Mouse (Mus musculus) kidney, postnatal 4 days (tissue): ENCODE data around the gene Slc2a10.
A peak's percentile ranks its signal among the peaks of the same experiment; 100 is the strongest.
"Not testable (repeated sequence)": the region's sequence is repeated elsewhere in the genome, so short reads cannot be mapped to it uniquely, and the experiment has no call there.

Source experiments
- DNase-seq, 2 experiments: peaks; one replicate each; pipeline ENCODE4 v3.0.0; 2021; ENCODE audit warnings: mixed read lengths in 2 of 2

Slc2a10 gene

DNA sequence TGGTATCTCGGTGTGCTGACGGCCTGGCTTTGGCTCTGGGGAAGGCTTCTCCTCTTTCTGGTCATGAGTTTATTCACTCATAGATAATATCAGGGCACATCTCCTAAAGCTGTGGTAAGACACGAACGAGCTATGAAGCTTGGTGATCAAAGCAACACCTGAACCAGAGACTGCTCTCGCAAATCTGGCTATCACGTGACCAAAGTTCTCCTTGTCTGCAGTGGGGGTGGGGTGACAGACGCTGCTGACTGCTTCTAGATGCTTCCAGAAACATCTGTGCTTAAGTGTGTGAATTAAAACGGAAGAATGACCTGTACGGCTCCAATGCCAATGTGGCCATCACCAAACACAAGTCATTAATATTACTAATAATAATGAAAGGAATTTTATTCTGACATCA is 6.1 kb downstream of the Slc2a10 start:
- no peak for DNase-seq

GRCm38 (mm10) chr2:165510466-165510865 is 6.9 kb downstream of the Slc2a10 start:
- no peak for DNase-seq

DNA sequence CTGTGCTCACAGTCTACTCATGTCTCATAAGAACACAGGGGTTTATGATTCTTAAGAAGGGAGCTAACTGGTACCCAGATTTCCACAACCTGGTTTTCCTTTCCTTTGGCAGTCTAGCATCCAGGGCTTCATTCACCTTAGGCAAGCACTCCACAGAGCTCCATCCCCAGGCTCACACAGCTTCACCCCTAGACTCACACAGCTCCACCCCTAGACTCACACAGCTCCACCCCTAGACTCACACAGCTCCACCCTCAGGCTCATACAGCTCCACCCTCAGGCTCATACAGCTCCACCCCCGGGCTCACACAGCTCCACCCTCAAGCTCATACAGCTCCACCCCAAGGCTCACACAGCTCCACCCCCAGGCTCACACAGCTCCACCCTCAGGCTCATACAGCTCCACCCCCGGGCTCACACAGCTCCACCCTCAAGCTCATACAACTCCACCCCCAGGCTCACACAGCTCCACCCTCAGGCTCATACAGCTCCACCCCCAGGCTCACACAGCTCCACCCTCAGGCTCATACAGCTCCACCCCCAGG is 7.4 kb downstream of the Slc2a10 start:
- not testable (repeated sequence) for DNase-seq

GRCm38 (mm10) chr2:165511530-165511929 is 7.9 kb downstream of the Slc2a10 start:
- peak in 1 of 2 experiments; percentile 21 for DNase-seq

- DNase-seq: peak in 1 of 2 experiments; percentile 27
Measured at GRCm38 (mm10) chr2:165512426-165512825, 8.8 kb downstream of the Slc2a10 start.

- peak; percentile 68 to 80 for DNase-seq
Measured at GRCm38 (mm10) chr2:165512870-165513600, 9.4 kb downstream of the Slc2a10 start.

GRCm38 (mm10) chr2:165515178-165515728 is 11.7 kb downstream of the Slc2a10 start:
- peak in 1 of 2 experiments; percentile 21 for DNase-seq

DNA sequence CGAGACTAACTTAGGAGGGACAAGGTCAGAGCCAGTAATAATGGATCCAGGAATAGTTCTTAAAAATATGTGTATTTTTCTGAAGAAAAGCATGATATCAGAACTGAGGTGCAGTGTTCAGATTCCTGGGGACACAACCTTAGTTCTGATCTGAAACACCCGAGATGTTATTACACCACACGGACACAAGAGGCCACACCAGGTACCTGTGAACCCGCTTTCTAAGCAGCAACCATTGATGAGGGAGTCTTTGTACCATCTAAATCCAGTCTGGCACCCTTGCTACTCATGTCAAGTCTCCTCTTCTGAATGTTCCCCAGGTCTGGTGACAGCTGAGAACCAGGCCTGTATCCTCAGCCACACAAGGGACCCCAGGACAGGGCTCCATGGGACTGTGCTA is 22.0 kb downstream of the Slc2a10 start:
- DNase-seq: peak in 1 of 2 experiments; percentile 36

GRCm38 (mm10) chr2:165529106-165529505 is 25.5 kb downstream of the Slc2a10 start:
- peak; percentile 76 to 79 for DNase-seq

- no peak for DNase-seq
Measured at GRCm38 (mm10) chr2:165533789-165534188, 30.2 kb downstream of the Slc2a10 start.

DNA sequence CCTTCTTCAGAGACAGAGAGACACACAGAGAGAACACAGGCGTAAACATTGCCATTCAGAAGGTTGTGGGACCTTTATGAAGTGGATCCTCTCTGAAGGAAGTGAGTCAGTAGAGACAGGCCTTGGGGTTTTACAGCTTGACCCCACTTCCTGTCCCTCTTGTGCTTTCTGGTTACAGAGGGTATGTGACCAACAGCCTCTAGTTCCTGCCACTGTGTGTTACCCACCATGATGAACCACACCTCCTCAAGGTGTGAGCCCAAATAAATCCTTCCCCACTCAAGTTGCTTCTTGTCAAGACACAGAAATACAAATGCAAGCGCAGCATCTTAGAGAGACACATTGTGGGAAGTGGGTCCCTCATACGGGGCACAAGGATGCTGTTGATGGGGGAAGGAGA is 37.4 kb downstream of the Slc2a10 start:
- no peak for DNase-seq

DNA sequence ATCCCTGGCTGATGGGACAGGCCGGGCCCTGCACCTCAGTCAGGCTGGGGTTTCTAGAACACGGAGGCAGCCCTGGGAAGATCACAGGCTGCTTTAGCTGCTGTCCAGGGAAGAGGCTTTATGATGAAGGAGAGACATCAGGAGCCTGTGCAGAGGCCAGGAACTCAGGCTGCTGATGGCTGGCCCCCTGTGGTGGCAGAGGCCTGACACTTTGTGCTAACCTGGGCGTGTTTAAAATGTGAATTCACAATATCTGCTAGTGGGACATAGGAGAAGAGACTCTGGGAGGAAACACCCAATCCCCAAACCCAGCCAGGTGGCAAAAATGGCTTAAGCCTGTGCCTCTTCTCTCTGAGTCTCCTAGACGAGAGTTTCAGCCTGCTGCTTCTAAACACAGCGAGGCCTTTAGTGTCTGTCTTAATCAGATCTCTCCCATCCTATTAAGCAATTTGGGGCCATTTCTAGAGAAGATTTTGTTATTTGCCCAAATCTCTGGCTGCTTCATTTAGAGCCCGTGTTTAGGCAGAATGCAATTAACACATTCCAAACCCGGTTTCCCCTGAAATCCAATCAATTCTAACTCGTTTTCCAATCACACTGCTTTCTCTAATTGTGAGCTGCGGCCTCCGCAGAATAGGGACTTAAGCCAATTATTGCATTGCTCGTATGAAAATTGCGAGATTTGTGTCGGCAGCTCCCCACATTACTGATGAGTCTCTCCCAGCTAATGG is 39.5 kb downstream of the Slc2a10 start:
- DNase-seq: no peak

- no peak for DNase-seq
Measured at GRCm38 (mm10) chr2:165543670-165544016, 40.1 kb downstream of the Slc2a10 start.

DNA sequence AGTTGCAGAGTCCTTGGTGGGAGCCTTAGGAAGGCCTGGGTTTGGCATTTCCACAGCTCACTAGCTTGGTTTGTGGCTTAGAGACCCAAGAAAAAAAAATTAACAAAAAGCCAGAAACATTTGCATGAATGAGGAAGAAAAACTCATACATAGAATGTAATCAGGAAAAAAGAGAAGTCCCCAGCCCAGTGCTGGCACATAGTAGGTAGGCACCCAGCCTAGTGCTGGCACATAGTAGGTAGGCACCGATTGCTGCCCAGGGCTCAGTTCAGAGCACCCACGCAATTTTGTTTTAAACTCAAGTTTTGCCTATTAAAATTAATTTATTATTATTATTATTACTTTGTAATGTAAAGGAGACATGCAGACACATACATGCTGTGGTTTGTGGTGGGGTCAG is 42.1 kb downstream of the Slc2a10 start:
- DNase-seq: no peak

GRCm38 (mm10) chr2:165546341-165546740 is 42.8 kb downstream of the Slc2a10 start:
- no peak for DNase-seq

GRCm38 (mm10) chr2:165547410-165547809 is 43.8 kb downstream of the Slc2a10 start:
- peak; percentile 61 to 81 for DNase-seq

DNA sequence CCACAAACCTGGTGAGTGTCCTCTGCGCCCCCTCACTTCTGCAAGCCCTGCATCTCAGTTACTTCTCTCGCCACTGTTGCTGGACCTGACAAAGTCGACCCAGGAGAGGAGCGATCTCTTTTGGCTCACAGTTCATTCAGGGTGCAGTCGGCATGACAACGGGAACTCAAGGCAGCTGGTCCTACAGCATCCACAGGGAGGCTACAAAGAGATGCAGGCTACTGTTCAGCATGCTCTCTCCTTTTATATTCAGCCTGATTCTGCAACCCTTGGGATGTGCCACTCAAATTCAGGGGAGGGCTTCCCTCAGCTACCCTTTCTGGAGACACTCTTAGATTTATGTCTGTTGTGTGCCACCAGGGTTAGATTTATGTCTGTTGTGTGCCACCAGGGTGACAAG is 45.0 kb downstream of the Slc2a10 start:
- DNase-seq: no peak

DNA sequence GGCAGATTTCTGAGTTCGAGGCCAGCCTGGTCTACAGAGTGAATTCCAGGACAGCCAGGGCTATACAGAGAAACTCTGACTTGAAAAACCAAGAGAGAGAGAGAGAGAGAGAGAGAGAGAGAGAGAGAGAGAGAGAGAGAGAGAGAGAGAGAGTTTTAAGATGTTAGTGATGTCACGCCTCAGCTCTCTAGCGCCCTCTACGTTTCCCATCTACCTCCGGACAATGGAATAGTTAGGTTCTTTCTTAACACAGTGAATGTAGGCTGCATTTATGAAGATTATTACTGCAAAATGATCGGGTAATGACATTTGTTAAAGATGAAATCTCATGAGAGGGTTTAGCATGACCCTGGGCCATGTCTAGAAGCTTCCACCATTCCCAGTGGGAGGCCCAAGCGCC is 46.8 kb downstream of the Slc2a10 start:
- DNase-seq: peak in 1 of 2 experiments; percentile 18

GRCm38 (mm10) chr2:165554066-165554465 is 50.5 kb downstream of the Slc2a10 start:
- DNase-seq: no peak

GRCm38 (mm10) chr2:165557278-165557677 is 53.7 kb downstream of the Slc2a10 start:
- no peak for DNase-seq

GRCm38 (mm10) chr2:165558916-165559315 is 55.3 kb downstream of the Slc2a10 start:
- DNase-seq: peak; percentile 27 to 61

GRCm38 (mm10) chr2:165559506-165560235 is 56.1 kb downstream of the Slc2a10 start:
- peak in 1 of 2 experiments; percentile 22 for DNase-seq

DNA sequence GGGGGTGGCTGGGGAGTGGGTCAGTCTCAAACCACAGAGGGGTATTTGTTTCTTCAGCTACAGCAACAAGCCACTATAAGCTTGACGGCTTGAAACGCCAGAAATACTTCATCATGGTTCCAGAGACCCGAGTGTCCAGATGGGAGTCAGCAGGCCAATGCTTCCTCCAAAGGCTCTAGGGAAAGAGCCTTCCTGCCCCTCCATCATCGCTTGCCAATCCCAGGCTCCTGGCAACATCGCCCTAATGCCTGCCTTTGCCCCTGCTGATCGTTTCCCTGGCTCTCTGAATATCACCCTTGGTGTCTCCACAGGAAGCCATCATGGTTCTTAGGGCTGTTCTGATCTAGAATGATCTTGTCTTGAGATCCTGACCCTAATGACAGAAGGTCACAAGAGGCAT is 58.3 kb downstream of the Slc2a10 start:
- no peak for DNase-seq
